Mouse (Mus musculus) B cell, adult 67 days (primary cell): ENCODE results near the gene Olfr90. TPM values are rescaled to one million over a fixed set of nuclear protein-coding genes. Genes with fewer than 3 reads are reported as not detected.

Experiments used
- total RNA-seq, 2 experiments: library from RNA; stranded (reverse); gene quantifications; 4 replicates each; pipeline ENCODE4 v1.2.4; 2023

Olfr90 gene
- total RNA-seq: under 1 TPM; 0.20 to 0.59 TPM

GRCm38 (mm10) chr17:37088399-37088798 is at the start of gene Olfr90:
TSS of gene Olfr90 (minus strand) at chr17:37088499.

GRCm38 (mm10) chr17:37119988-37120387 is 31.7 kb upstream of the Olfr90 start, which contains the start of gene Olfr92:
TSS of gene Olfr92 (minus strand) at chr17:37120088.

GRCm38 (mm10) chr17:37098178-37098577 is 9.9 kb upstream of the Olfr90 start, which contains the start of gene Olfr91:
TSS of gene Olfr91 (minus strand) at chr17:37098278.

GRCm38 (mm10) chr17:37045611-37046311 is 42.5 kb downstream of the Olfr90 start, which contains the start of gene Gabbr1:
TSS of gene Gabbr1 (plus strand) at chr17:37045966.

Other genes with a start within 250 kb of the Olfr90 start
- gene Trim15, start 221.3 kb downstream of the Olfr90 start, total RNA-seq: not detected
- under 1 TPM in 1 of 2 experiments, not detected in 1; 0.46 TPM for gene Trim10, start 218.9 kb downstream of the Olfr90 start, total RNA-seq
- gene Trim40, start 198.4 kb downstream of the Olfr90 start, total RNA-seq: under 1 TPM in 1 of 2 experiments, not detected in 1; 0.36 TPM
- not detected for gene Trim31, start 190.4 kb downstream of the Olfr90 start, total RNA-seq
- not detected for gene Rnf39, start 145.6 kb downstream of the Olfr90 start, total RNA-seq
- gene Ppp1r11, start 136.8 kb downstream of the Olfr90 start, total RNA-seq: 100 to 1,000 TPM in 1 of 2 experiments, 10 to 100 TPM in 1; 95.2 to 105 TPM
- 10 to 100 TPM; 70.2 to 71.0 TPM for gene Znrd1, start 129.9 kb downstream of the Olfr90 start, total RNA-seq
- gene Znrd1as, start 129.9 kb downstream of the Olfr90 start, total RNA-seq: 1 to 10 TPM; 1.6 to 7.4 TPM
- gene 2410137M14Rik, start 107.3 kb downstream of the Olfr90 start, total RNA-seq: not detected
- gene H2-M5, start 99.0 kb downstream of the Olfr90 start, total RNA-seq: not detected
- not detected for gene Zfp57, start 87.3 kb downstream of the Olfr90 start, total RNA-seq
- not detected for gene Mog, start 65.1 kb downstream of the Olfr90 start, total RNA-seq
- gene Gabbr1, start 42.5 kb downstream of the Olfr90 start, total RNA-seq: 10 to 100 TPM; 65.4 to 88.3 TPM
- not detected for gene Olfr91, start 9.8 kb upstream of the Olfr90 start, total RNA-seq
- gene Olfr92, start 31.6 kb upstream of the Olfr90 start, total RNA-seq: not detected
- gene Olfr93, start 73.0 kb upstream of the Olfr90 start, total RNA-seq: not detected
- gene Ubd, start 105.4 kb upstream of the Olfr90 start, total RNA-seq: not detected
- gene Olfr94, start 112.5 kb upstream of the Olfr90 start, total RNA-seq: not detected
- gene Olfr95, start 124.6 kb upstream of the Olfr90 start, total RNA-seq: not detected
- gene Olfr96, start 131.6 kb upstream of the Olfr90 start, total RNA-seq: not detected
- gene Olfr97, start 148.8 kb upstream of the Olfr90 start, total RNA-seq: not detected
- gene Olfr98, start 175.2 kb upstream of the Olfr90 start, total RNA-seq: not detected
- 10 to 100 TPM; 49.0 to 49.1 TPM for gene H2-M3, start 181.7 kb upstream of the Olfr90 start, total RNA-seq
- not detected for gene Olfr99, start 195.0 kb upstream of the Olfr90 start, total RNA-seq
- not detected for gene Olfr101, start 215.8 kb upstream of the Olfr90 start, total RNA-seq
- gene Olfr102, start 228.6 kb upstream of the Olfr90 start, total RNA-seq: not detected